Mouse (Mus musculus) urinary bladder, postnatal 25 days (tissue): ENCODE measurements around the gene Sec1.

Experiments used
- DNase-seq: peaks from one replicate; pipeline ENCODE4 v3.0.0; 2022; ENCODE audit warnings: low spot score

Sec1 gene

DNA sequence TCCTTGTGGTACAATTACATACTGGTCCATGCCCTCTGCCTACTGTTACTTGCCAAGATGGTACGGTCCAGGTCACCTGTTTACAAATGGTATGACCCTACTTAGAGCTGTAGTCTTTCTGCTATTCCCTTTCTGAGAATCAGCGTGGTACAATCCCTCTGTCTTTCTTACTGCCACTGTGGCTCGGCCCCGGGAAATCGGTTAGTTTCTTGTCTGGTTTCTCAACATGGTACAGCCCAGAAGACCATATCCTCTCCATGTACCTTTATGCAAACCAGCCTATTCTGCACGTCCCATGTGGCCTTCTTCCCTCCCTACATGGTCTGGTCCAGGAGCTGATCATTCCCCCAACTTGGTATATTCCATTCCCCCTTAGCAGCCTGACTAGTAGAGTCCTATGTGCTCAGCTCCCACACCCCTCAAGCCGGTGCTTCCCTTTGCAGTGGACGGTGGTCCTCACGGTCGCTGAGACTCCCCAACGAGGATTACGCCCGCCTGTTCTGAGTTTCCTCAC, 9.9 kb upstream of the Sec1 start:
- peak; percentile 56 for DNase-seq

DNA sequence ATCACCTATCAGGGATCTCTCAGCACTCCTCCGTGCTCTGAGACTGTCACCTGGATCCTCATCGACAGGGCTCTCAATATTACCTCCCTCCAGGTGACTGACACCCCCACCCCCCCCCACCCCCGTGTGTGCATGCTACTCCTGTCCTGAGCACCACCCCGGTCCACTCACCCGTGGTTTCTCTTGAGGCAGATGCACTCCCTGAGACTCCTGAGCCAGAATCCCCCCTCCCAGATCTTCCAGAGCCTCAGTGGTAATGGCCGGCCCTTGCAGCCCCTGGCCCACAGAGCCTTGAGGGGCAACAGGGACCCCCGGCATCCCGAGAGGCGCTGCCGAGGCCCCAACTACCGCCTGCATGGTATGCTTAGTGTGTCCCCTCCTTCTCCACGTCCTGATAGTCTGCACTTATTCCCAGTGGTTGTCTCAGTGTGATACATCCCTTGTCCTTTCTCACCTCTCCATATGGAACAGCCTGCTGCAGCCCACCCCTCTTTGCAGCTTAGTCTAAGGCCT, 9.4 kb upstream of the Sec1 start:
- DNase-seq, result peak; percentile 8

DNA sequence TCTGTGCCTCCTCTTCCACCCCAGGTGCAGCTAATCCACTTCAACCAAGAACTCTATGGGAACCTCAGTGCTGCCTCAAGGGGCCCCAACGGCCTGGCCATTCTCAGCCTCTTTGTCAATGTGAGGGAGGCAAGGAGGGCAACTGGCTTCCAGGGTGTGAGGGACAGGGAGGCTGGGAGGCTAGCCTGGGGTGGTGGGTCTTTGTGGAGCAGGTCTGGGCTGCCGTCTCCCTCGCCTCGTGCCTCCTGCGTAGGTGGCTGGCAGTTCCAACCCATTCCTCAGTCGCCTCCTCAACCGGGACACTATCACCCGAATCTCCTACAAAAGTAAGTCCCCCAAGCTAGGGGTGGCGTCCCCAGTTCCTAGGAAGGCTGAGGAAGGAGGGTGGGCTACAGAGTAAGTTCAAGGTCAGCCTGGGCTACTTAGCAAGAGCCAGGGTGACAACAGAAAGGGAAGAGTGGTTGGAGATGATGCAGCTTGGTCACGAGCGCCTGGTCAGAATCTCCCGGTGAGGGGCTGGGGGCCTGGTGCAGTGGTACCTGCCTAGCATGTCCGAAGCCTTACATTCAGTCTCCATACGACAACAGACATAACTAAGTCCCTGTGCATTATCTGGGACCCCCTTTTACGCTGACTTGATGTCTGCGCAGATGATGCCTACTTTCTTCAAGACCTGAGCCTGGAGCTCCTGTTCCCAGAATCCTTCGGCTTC, 8.8 kb upstream of the Sec1 start:
- DNase-seq, result no peak

DNA sequence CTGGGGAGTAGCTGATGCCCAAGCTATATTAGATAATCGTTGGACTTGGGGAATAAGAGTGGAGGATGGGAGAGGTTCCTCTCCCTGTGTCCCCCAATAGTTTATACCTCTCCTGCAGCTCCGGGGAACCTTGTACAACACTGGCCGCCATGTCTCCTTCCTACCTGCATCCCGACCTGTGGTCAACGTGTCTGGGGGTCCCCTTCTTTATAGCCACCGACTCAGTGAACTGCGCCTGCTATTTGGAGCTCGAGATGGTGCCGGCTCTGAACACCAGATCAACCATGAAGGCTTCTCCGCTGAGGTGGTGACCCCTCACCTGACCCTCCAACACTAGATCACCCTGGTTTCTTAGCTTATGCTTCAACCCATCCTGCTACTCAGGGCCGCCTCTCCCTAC, 8.1 kb upstream of the Sec1 start:
- no peak for DNase-seq

DNA sequence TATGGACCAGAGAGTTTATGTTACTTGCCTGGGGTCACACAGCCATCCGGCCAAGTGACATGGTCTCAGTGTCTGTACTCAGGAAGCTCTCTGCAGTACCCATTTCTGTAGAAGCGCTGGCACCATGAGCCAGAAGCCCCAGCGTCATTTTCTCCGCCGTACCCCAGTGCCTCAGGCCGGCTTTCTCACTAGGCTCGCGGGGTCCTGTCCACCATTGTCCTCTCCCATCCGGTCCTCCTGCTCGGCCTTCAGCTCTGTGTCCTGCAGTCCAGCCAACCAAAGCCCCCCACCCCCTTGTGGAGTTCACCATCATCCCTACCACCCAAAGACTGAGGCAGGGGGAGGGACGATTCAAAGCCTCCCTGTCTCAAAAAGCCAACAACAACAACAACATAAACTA, 7.4 kb upstream of the Sec1 start:
- DNase-seq, result no peak

DNA sequence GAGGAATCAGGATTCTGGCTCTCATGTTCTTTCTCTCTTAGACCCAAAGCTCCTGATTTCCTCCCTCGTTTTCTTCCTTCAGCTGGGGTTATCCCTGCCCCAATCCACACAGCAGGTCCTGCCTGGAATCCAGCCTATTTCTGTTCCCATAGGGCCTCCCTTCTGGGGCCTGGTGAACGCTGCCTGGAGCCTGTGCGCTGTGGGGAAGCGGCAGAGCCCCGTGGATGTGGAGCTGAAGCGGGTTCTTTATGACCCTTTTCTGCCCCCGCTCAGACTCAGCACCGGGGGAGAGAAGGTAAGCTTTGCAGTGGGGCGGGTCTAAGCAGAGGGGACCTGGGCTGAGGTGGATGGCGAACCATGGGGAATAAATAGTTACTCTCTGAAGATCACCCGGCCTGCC, 6.9 kb upstream of the Sec1 start:
- no peak for DNase-seq

DNA sequence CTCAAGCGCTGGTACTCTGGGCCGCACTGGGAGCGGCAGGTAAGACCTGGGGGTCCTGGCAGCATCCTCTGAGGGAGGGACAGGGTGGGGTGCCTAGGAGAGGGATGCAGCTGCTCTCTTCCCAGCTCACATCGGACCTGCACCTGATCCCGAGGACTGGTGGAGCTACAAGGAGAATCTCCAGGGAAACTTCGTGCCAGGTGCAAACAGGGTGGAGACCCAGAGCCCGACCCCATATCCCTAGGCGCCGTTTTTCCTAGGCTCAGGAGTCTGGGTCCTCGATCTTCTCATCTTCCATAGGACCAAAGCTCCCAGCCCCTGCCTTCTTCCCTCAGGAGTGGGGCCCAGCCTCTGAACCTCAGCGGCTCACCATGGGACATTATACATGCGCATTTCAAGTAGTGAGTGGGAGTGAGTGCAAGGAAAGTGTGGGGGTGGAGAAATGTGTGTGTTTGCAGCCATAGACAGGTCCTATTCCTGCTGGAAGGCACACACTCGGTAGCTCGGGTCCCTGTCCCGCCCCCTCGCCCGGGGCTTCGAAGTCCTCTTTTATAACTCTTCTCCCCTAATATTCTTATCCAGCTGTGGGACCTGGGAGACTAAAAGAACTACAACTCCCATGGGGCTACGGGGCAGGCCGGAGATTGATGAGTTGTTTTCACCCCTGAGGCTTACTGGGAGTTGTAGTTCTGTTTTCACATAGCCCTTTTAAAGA, 6.3 kb upstream of the Sec1 start:
- DNase-seq, result no peak

DNA sequence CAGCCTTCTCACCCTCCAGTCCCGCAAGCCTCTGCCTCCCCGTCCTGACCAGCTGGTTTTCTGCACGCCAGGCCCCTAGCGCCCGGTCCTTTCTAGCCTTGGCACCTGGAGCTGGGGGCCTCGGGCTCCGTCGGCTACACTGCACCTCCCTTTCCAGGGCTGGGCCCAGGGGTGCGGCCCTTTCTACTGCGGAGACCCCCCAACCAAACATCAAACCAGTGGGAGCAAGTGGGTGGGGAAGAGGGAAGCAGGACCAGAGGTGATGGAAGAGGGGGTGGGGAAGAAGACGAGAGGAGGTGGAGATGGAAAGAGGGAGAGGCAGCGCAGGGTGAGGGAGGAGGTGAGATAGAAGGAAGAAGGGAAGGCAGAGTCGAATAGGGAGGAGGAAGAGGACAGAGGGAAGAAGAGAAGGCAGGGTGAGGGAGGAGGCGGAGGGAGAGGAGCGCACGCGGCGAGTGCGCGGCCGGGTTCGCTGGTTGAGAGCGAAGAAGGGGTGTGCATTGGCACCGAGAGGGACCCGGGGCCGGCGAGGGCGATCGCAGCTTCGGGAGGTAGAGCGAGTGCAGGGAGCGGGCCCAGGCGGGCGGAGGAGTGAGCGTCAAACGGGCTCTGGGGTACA, 5.4 kb upstream of the Sec1 start, which contains the start of gene Car11:
Gene Car11, plus strand, starts transcription at position 321 of the 619 bp plus-strand sequence.
- no peak for DNase-seq

DNA sequence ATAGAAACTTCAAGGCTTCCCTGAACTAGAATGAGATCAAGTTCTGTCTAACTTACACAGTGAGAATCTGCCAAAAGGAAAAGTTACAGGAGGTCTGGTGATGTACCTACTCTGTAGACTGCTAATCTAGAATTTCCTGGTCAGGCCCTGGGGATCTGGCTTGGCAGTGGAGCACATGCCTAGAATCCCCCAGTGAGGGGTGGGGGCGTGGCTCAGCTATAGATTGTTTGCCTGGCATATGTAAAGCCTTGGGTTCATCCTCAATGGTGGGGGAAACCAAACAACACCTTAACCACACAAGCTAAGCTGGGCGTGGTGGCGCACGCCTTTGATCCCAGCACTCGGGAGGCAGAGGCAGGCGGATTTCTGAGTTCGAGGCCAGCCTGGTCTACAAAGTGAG, 3.7 kb upstream of the Sec1 start:
- no peak for DNase-seq

DNA sequence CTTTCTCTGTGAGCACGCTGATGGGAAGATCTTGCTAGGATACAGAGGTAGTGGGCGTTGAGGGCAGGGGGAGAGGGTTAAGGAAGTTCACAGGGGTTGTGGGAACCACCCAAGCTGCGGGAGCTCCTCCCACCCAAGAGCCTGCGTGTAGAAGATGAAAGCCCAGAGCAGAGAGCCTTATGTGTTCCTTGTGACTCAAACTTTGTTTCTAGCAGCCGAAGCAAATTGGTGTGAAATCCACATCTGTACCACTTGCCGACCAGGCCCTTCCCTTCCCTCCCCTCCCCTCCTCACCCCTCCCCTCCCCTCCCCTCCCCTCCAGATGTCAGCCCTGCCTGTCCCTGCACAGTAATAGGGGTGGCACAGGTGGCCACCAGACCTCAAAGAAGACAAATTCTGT, 896 bp upstream of the Sec1 start:
- no peak for DNase-seq

DNA sequence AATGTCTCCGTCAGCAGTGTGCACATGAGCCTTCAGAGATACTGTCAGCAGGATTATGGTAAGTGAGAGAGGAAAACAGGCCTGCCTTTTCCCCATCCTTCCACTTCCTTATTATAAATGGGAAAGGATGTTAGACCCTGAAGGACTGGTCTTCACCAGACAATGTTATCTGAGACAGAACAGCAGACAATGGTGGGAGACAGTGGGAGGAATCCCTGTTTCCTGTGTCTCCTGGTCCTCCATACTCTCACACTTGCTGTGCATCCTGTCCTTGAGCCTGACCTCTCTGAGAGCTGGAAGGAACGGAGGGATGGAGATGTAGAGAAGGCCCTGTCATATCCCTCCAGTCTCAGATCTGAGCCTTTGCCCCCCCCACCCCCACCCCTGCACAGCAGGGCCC, 1.8 kb downstream of the Sec1 start:
- DNase-seq, result no peak

DNA sequence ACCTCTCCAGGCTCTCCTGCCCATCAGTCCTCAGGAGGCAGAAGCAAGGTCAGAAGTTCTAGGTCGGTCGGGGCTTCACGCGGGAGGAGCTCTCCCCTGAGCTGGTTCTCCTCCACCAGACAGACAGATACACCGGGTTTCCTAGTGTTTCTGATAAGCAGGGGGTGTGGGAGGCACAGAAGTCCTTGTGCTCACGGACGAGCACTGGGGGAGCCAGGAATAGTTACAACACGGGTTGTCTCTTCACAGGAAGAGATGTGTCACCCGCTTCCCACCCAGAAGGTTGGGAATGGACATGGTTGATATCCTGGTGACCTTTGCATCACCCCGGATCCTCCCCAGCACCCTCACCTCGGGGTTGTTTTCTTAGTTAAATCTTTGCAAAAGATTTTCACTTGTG, 4.4 kb downstream of the Sec1 start:
- DNase-seq, result no peak

DNA sequence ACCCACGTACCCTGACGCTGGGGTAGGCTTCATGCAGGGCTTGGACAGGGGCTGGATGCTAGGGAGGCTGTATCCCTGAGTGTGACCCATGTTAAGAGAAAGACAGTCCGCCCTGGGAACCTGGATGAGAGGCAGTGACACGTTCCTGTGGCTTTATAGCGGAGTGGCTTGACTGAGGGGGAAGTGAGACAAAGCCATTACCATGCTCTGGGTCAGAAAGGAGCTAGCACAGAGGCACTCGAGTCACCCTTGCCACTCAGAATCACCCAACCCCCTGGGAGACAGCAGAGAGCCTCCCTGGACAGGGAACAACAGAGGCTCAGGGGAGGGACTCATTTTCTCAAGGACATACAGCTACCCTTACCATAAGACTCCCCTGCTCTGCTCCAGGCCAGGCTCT, 5.1 kb downstream of the Sec1 start:
- DNase-seq, result no peak

DNA sequence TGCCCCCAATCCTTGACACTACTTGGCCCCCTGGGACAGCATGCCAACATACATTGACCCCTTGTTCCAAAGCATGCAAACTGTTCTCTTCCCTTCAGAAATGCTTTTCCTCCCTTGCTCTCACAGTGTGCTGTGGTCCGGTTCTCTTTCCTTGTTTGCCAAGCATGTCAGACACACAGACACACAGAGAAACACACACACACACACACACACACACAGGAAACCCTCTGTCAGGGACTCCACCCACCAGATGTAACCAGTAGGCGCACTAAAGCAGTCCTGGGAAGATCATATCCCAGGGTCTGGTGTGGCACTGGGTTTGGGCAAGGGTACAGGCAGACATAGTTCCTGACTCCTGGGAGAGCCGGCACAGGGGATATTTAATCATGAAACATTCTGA, 7.4 kb downstream of the Sec1 start:
- no peak for DNase-seq

DNA sequence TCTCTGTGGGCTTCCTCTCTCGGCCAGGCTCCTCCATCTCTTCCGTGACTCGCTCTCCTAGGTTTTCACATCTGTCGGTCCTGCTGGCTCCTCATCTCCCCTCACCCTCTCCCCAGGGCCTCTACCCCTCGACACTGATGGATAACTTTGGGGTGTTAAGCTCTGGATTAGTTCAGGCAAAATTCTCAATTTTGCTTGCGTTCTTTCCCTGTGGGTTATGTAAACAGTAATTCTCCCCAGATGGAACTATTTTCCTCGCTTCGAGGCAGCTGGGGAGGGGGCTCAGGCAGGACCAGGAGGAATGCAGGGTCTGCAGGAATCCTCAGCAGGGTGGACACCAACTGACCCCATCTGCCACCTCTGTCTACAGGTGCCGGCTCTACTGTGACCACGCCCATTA, 8.4 kb downstream of the Sec1 start:
- DNase-seq, result no peak

DNA sequence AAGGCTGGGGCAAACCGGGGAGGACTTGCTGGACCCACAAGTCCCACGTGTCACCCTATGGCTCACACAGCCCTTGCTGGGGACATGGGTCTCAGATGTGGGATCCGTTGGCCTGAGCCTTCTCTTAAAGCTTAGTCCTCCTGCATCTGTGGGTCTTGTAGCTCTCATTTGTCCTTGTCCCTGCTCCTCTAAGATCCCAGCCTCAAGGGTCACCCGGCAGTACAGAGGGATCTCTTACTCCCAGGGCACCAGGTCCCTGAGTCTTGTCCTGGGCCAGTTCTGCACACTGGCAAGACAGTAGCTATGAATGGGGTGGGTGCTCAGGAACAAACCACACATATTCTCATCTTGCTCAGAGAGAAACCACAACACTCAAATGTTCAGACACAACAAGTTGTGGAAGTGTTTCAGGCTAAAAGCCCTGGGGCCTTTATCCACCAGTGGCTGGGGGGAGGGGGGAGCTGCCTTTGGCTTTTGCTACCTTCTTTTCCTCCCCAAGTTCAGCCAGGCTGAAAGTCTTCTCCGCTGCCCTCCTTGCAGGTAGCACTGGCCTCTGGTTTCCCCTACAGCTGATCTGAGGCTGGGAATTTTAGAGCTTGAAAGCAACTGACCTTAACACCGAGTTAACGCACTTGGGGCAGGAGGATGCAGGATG, 10.7 kb downstream of the Sec1 start, which contains the start of gene Ntn5:
Gene Ntn5, plus strand, starts transcription at position 627 of the 655 bp plus-strand sequence.
- no peak for DNase-seq

DNA sequence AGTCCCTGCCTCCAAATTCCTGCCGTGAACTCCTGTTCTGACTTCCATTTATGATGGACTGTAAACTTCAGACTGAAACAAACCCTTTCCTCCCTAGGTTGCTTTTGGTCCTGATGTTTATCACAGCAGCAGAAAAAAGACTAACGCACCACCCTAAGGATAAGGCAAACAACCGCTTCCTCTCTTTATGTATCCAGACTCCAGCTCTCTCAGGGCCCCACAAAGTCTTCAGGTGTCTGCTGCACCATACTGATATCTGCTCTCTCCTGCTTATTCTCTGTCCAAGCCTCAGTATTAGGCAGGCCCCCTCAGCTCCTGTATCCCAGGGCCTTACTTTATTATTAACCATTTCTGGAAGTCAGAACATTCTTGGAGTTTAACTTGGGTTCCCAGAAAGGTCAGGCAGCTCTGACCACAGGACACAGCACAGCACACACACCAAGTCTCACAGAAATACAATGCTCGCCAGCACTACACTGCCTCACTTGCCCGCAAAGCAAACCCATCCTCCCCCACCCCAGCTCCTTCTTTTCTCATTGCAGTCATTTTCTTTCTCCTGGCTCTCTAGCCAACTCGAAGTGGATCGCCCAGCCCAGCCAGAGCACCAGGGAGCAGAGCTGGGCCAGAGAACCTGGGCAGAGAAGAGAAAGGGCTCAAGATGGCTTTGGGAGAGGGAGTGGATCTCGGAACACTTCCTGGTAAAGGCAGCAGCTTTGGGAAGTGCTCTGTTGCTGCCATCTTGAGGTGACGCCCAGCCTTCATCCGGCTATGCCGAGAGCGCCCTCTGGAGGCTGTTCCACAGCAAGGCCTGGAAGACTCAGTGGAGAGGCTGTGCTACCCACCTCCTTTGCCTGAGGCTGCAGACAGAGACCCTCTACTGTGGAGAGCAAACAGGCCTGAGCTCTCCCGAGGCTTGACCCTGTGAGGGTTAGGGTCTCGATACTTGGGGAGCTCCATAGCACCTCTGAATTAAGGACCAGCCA, 11.8 kb downstream of the Sec1 start:
- DNase-seq, result peak; percentile 87

DNA sequence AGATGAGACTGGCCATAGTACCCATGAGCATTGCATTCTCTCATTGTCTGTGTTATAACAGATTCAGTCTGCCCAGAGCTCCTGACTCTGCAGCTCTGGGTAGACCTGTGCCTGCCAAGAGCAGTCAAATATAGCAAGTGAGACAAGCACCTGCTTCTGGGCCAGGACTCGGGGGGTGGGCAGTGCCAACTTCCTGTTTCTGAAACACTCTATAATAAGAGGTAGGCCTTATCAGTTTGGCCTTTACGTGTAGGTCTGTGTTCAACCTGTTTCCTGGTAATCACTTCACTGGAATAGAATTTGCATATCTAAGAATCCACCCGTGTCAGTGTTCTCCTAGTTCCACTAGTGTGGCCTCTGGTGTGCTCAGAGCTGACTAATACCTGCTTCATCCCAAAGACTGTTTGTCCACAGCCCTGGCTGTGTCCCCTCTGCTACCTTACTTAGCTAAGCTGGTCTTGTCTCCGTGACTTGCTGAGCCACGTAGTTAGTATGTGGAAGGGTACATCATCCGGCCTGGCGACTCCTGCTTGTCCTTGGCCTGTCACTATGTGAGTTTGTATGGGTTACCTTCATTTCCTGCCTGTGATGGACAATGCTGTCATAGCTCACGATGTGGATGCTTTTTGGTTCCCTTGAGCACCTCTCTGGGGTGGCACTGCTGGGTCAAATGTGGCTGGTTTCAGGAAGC, 13.0 kb downstream of the Sec1 start:
- DNase-seq, result no peak

DNA sequence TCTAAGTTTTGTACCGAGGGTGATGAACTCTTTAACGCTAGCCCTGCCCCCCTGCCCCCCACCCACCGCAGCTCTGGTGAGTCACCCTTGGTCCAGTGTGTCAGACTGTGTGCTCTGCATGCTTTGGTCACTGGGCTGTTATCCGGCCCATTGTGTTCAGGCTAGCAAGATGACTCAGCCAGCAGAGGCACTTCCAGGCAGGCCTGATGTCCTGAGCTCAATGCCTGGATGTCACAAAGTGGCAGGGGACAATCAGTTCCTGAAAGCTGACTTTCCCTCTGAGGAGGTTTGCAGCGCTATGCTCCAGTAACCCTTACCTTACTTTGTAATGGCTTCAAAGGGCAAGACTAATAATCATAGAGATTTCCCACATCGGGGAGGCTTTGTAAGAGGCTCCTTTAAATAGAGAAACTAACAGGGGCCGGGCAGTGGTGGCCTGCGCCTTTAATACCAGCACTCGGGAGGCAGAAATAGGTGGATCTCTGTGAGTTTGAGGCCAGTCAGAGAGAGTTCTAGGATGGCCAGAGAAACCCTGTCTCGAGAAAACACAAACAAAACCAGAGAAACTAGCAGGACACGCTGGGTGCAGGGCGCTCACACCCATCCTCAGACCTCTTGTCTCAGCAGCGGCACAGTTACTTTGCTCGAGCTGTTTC, 14.1 kb downstream of the Sec1 start:
- DNase-seq, result no peak

DNA sequence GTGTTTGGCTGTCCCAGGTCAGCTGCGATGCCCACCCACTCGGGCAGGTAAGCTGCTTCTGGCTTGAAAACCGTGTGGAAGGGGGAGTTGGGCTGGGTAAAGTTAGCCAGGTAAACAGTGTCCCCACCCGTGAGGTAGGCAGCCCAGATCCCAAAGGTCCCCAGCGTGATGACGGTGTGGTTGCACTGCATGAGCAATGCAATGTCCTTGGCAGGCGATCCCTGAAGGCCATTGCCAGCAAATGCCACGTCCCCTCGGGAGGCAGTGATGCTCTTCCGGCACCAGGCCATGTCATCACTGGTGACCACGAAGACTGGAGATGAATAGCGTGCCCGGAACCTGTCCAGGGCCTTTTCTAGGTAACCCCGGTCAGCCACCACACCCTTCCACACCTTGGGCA, 15.7 kb downstream of the Sec1 start:
- no peak for DNase-seq
